Mouse (Mus musculus): ENCODE measurements around the gene Rabgap1l. TPM values are rescaled to one million over a fixed set of nuclear protein-coding genes. Genes with fewer than 3 reads are reported as not detected.
"Not testable (repeated sequence)": the region's sequence is repeated elsewhere in the genome, so short reads cannot be mapped to it uniquely, and the experiment has no call there.

Rabgap1l gene
- polyA plus RNA-seq, 1 experiment from 2014 or later = 17.4 TPM

- no peak for ATAC-seq (replicated peaks; ENCODE audit: low FRiP score)
- DNase-seq (ENCODE audit: low spot score) = no peak
- Histone ChIP-seq H3K27ac (ENCODE audit: low read depth, low read length) (no peak overlapping the region), H3K9me3 (ENCODE audit: control insufficient read depth, low read length) (no peaks in the 10 kb centered on the region), H3K36me3 (ENCODE audit: control insufficient read depth, insufficient read depth, low read length) (no peaks in the 10 kb centered on the region), H3K4me2 (ENCODE audit: low read depth, low read length, severe bottlenecking) (no peak overlapping the region), H3K4me1 (replicated peaks; ENCODE audit: control insufficient read depth, insufficient read depth, low read length) (no peaks in the 10 kb centered on the region), H3K27me3 (ENCODE audit: control insufficient read depth, insufficient read depth, low read length) (no peaks in the 10 kb centered on the region), H3K9ac (ENCODE audit: low read length) (no peak overlapping the region), H3K4me3 (ENCODE audit: low read depth, low read length) (no peak overlapping the region)
- WGBS = 83% methylated on average over 2 of the region's 2 CpGs
Measured at GRCm38 (mm10) chr1:160618201-160618600, 174.8 kb downstream of the Rabgap1l start.

- 61% methylated on average over 2 of the region's 2 CpGs for WGBS
- no peak for ATAC-seq (replicated peaks; ENCODE audit: low FRiP score)
Measured at GRCm38 (mm10) chr1:160606425-160606824, 186.6 kb downstream of the Rabgap1l start.

GRCm38 (mm10) chr1:160603312-160603711 is 189.7 kb downstream of the Rabgap1l start:
- not testable (repeated sequence) for H3K27me3 ChIP-seq (ENCODE audit: control insufficient read depth, insufficient read depth, low read length); H3K9me3 ChIP-seq (ENCODE audit: control insufficient read depth, low read length); H3K36me3 ChIP-seq (ENCODE audit: control insufficient read depth, insufficient read depth, low read length); H3K4me2 ChIP-seq (ENCODE audit: low read depth, low read length, severe bottlenecking); H3K9ac ChIP-seq (ENCODE audit: low read length); H3K4me1 ChIP-seq (replicated peaks; ENCODE audit: control insufficient read depth, insufficient read depth, low read length); ATAC-seq (replicated peaks; ENCODE audit: low FRiP score); H3K27ac ChIP-seq (ENCODE audit: low read depth, low read length); DNase-seq (ENCODE audit: low spot score); H3K4me3 ChIP-seq (ENCODE audit: low read depth, low read length)

More at GRCm38 (mm10) chr1:160606425-160606824, 186.6 kb downstream of the Rabgap1l start:
- no peaks in the 10 kb centered on the region for H3K36me3 ChIP-seq (ENCODE audit: control insufficient read depth, insufficient read depth, low read length)
- no peak overlapping the region for H3K4me2 ChIP-seq (ENCODE audit: low read depth, low read length, severe bottlenecking)
- no peaks in the 10 kb centered on the region for H3K9me3 ChIP-seq (ENCODE audit: control insufficient read depth, low read length)
- no peak for DNase-seq (ENCODE audit: low spot score)
- H3K4me3 ChIP-seq (ENCODE audit: low read depth, low read length) = no peak overlapping the region
- H3K27ac ChIP-seq (ENCODE audit: low read depth, low read length) = no peak overlapping the region
- no peak overlapping the region for H3K9ac ChIP-seq (ENCODE audit: low read length)
- no peaks in the 10 kb centered on the region for H3K4me1 ChIP-seq (replicated peaks; ENCODE audit: control insufficient read depth, insufficient read depth, low read length)
- no peaks in the 10 kb centered on the region for H3K27me3 ChIP-seq (ENCODE audit: control insufficient read depth, insufficient read depth, low read length)

GRCm38 (mm10) chr1:160597369-160597768 is 195.6 kb downstream of the Rabgap1l start:
- Histone ChIP-seq H3K9ac (ENCODE audit: low read length) (no peak overlapping the region), H3K4me2 (ENCODE audit: low read depth, low read length, severe bottlenecking) (no peak overlapping the region), H3K36me3 (ENCODE audit: control insufficient read depth, insufficient read depth, low read length) (no peaks in the 10 kb centered on the region), H3K27ac (ENCODE audit: low read depth, low read length) (no peak overlapping the region), H3K9me3 (ENCODE audit: control insufficient read depth, low read length) (no peaks in the 10 kb centered on the region), H3K4me1 (replicated peaks; ENCODE audit: control insufficient read depth, insufficient read depth, low read length) (no peaks in the 10 kb centered on the region), H3K27me3 (ENCODE audit: control insufficient read depth, insufficient read depth, low read length) (no peaks in the 10 kb centered on the region), H3K4me3 (ENCODE audit: low read depth, low read length) (no peak overlapping the region)
- DNase-seq (ENCODE audit: low spot score) = no peak
- 65% methylated on average over 1 of the region's 1 CpGs for WGBS
- no peak for ATAC-seq (replicated peaks; ENCODE audit: low FRiP score)

GRCm38 (mm10) chr1:160596948-160597270 is 196.1 kb downstream of the Rabgap1l start:
- Histone ChIP-seq H3K9me3 (ENCODE audit: control insufficient read depth, low read length) (no peaks in the 10 kb centered on the region), H3K4me2 (ENCODE audit: low read depth, low read length, severe bottlenecking) (no peak overlapping the region), H3K27ac (ENCODE audit: low read depth, low read length) (no peak overlapping the region), H3K9ac (ENCODE audit: low read length) (no peak overlapping the region), H3K4me3 (ENCODE audit: low read depth, low read length) (no peak overlapping the region), H3K36me3 (ENCODE audit: control insufficient read depth, insufficient read depth, low read length) (no peaks in the 10 kb centered on the region), H3K4me1 (replicated peaks; ENCODE audit: control insufficient read depth, insufficient read depth, low read length) (no peaks in the 10 kb centered on the region), H3K27me3 (ENCODE audit: control insufficient read depth, insufficient read depth, low read length) (no peaks in the 10 kb centered on the region)
- ATAC-seq (replicated peaks; ENCODE audit: low FRiP score) (no peak), DNase-seq (ENCODE audit: low spot score) (no peak)
- WGBS = 87% methylated on average over 3 of the region's 3 CpGs

GRCm38 (mm10) chr1:160596252-160596947 is 196.6 kb downstream of the Rabgap1l start:
- Histone ChIP-seq H3K4me3 (ENCODE audit: low read depth, low read length) (no peak overlapping the region), H3K27me3 (ENCODE audit: control insufficient read depth, insufficient read depth, low read length) (no peaks in the 10 kb centered on the region), H3K27ac (ENCODE audit: low read depth, low read length) (no peak overlapping the region), H3K36me3 (ENCODE audit: control insufficient read depth, insufficient read depth, low read length) (no peaks in the 10 kb centered on the region), H3K4me1 (replicated peaks; ENCODE audit: control insufficient read depth, insufficient read depth, low read length) (no peaks in the 10 kb centered on the region), H3K4me2 (ENCODE audit: low read depth, low read length, severe bottlenecking) (no peak overlapping the region), H3K9ac (ENCODE audit: low read length) (no peak overlapping the region), H3K9me3 (ENCODE audit: control insufficient read depth, low read length) (no peaks in the 10 kb centered on the region)
- DNase-seq (ENCODE audit: low spot score) (no peak), ATAC-seq (replicated peaks; ENCODE audit: low FRiP score) (no peak)

- Histone ChIP-seq H3K4me2 (ENCODE audit: low read depth, low read length, severe bottlenecking) (no peak overlapping the region), H3K27me3 (ENCODE audit: control insufficient read depth, insufficient read depth, low read length) (no peaks in the 10 kb centered on the region), H3K9me3 (ENCODE audit: control insufficient read depth, low read length) (no peaks in the 10 kb centered on the region), H3K4me3 (ENCODE audit: low read depth, low read length) (no peak overlapping the region), H3K4me1 (replicated peaks; ENCODE audit: control insufficient read depth, insufficient read depth, low read length) (no peaks in the 10 kb centered on the region), H3K36me3 (ENCODE audit: control insufficient read depth, insufficient read depth, low read length) (no peaks in the 10 kb centered on the region), H3K27ac (ENCODE audit: low read depth, low read length) (no peak overlapping the region), H3K9ac (ENCODE audit: low read length) (no peak overlapping the region)
- WGBS = 86% methylated on average over 1 of the region's 1 CpGs
- ATAC-seq (replicated peaks; ENCODE audit: low FRiP score) (no peak), DNase-seq (ENCODE audit: low spot score) (no peak)
Measured at GRCm38 (mm10) chr1:160594576-160594975, 198.4 kb downstream of the Rabgap1l start.

GRCm38 (mm10) chr1:160594066-160594465 is 198.9 kb downstream of the Rabgap1l start:
- no peak overlapping the region for H3K4me3 ChIP-seq (ENCODE audit: low read depth, low read length)
- no peak overlapping the region for H3K4me2 ChIP-seq (ENCODE audit: low read depth, low read length, severe bottlenecking)
- H3K27ac ChIP-seq (ENCODE audit: low read depth, low read length) = no peak overlapping the region
- H3K27me3 ChIP-seq (ENCODE audit: control insufficient read depth, insufficient read depth, low read length) = no peaks in the 10 kb centered on the region
- no peaks in the 10 kb centered on the region for H3K4me1 ChIP-seq (replicated peaks; ENCODE audit: control insufficient read depth, insufficient read depth, low read length)
- WGBS = 89% methylated on average over 4 of the region's 4 CpGs
- H3K36me3 ChIP-seq (ENCODE audit: control insufficient read depth, insufficient read depth, low read length) = no peaks in the 10 kb centered on the region
- ATAC-seq (replicated peaks; ENCODE audit: low FRiP score) = no peak
- H3K9ac ChIP-seq (ENCODE audit: low read length) = no peak overlapping the region
- no peaks in the 10 kb centered on the region for H3K9me3 ChIP-seq (ENCODE audit: control insufficient read depth, low read length)
- DNase-seq (ENCODE audit: low spot score) = no peak

- no peaks in the 10 kb centered on the region for H3K36me3 ChIP-seq (ENCODE audit: control insufficient read depth, insufficient read depth, low read length)
- H3K4me1 ChIP-seq (replicated peaks; ENCODE audit: control insufficient read depth, insufficient read depth, low read length) = no peaks in the 10 kb centered on the region
- no peak overlapping the region for H3K4me2 ChIP-seq (ENCODE audit: low read depth, low read length, severe bottlenecking)
- ATAC-seq (replicated peaks; ENCODE audit: low FRiP score) = no peak
- no peak overlapping the region for H3K27ac ChIP-seq (ENCODE audit: low read depth, low read length)
- H3K27me3 ChIP-seq (ENCODE audit: control insufficient read depth, insufficient read depth, low read length) = no peaks in the 10 kb centered on the region
- 63% methylated on average over 4 of the region's 4 CpGs for WGBS
- no peak for DNase-seq (ENCODE audit: low spot score)
- no peak overlapping the region for H3K4me3 ChIP-seq (ENCODE audit: low read depth, low read length)
- H3K9me3 ChIP-seq (ENCODE audit: control insufficient read depth, low read length) = no peaks in the 10 kb centered on the region
- H3K9ac ChIP-seq (ENCODE audit: low read length) = no peak overlapping the region
Measured at GRCm38 (mm10) chr1:160588911-160589590, 204.0 kb downstream of the Rabgap1l start.

Data from forebrain, embryonic 11.5 days (tissue).